Mouse (Mus musculus): ENCODE data around the gene Tacr3.

The Tacr3 gene

GRCm38 (mm10) chr3:134828875-134829530 lies at the start of gene Tacr3:
Gene Tacr3, plus strand, starts transcription at chr3:134829007.
- no peak for DNase-seq (ENCODE audit: low read depth, low spot score)

- no peak for DNase-seq (ENCODE audit: low read depth, low spot score)
These were observed 324 bp upstream of the Tacr3 start for GRCm38 (mm10) chr3:134828492-134828874.

- no peak for DNase-seq (ENCODE audit: low read depth, low spot score)
These were observed 719 bp downstream of the Tacr3 start for GRCm38 (mm10) chr3:134829531-134829921.

DNA sequence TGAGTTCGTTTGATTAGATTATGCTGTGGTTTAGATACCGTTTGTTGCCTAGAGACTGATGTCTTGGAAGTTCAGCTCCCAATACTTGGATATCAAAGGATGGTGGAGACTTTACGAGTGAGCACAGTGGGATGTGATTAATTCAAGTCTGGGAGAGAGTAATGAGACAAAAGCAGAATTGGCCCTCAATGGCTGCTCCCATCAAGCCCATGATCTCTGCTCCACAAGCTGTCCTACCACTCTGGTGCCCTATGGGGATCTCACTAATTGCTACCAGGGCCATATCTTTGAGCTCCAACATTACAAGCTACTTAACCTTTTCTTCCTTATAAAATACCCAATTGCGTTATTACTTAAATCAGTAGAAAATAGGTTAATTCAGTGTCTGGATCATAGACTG lies 22.5 kb downstream of the Tacr3 start:
- no peak for DNase-seq (ENCODE audit: low read depth, low spot score)

GRCm38 (mm10) chr3:134877701-134878100 lies 48.9 kb downstream of the Tacr3 start:
- no peak for DNase-seq (ENCODE audit: low read depth, low spot score)

DNA sequence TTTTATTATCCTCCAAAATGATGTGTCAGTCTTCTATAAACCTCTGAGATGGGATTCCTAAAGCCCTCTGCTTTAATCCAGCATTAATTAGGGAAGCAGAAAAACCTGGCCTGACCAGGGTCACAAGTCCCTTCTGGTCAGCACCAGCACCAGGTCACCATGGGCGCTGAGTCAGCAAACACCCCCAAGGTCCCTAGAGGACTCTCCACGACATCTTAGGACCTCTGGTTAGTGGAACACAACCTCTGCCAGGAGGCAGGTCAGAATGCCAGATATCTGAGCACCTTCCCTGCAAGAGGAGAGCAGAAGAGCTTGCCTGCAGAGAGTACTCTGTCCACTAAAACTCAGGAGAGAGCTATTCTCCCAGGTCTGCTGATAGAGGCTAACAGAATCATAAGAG lies 67.0 kb downstream of the Tacr3 start:
- no peak for DNase-seq (ENCODE audit: low read depth, low spot score)

- DNase-seq (ENCODE audit: low read depth, low spot score), result no peak
These were observed 80.1 kb downstream of the Tacr3 start for GRCm38 (mm10) chr3:134908890-134909289.

GRCm38 (mm10) chr3:134934703-134935102 lies 105.9 kb downstream of the Tacr3 start:
- DNase-seq (ENCODE audit: low read depth, low spot score), result no peak

- no peak for DNase-seq (ENCODE audit: low read depth, low spot score)
These were observed 106.7 kb downstream of the Tacr3 start for GRCm38 (mm10) chr3:134935461-134935860.

DNA sequence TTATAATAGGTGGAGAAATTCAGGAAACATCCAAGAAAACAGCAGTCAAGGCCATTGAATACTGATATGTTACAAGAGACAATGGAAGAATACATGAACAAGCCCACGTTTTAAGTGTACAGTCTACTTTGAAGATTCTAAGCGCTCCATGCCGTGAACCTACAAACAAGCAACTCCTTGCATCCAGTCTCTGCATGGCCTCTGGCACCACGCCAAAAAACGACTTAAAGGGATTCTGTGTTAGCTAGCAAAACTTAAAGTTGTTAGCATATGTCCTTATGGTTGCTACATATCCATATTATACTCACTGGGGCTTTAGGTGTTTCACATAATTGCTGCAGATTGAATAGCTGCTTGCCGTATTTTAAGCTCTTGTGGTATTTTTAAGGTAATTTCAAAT lies 134.7 kb downstream of the Tacr3 start:
- no peak for DNase-seq (ENCODE audit: low read depth, low spot score)

DNA sequence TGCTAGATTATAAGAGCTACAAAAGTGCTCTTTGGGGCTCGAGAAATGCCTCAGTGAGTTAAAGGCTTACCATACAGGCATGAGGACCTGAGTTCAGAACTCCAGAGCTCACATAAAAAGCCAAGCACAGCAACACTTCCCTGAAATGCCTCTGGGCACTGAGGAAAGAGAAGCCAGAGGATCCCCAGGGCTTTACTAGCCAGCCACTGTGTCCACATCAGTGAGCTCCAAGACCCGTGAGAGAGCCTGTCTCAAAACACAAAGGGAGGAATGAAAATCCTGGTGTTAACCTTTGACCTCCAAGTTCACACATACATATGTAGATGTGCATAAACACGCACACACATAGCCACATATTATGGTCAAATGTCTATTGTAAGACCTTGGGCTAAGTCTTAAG lies 150.1 kb downstream of the Tacr3 start:
- DNase-seq (ENCODE audit: low read depth, low spot score), result no peak

- no peak for DNase-seq (ENCODE audit: low read depth, low spot score)
These were observed 151.3 kb downstream of the Tacr3 start for GRCm38 (mm10) chr3:134980140-134980539.

Data from forelimb bud, embryonic 11.5 days (tissue).